Mouse (Mus musculus): Measurements from ENCODE around the gene Tenm2.

DNA sequence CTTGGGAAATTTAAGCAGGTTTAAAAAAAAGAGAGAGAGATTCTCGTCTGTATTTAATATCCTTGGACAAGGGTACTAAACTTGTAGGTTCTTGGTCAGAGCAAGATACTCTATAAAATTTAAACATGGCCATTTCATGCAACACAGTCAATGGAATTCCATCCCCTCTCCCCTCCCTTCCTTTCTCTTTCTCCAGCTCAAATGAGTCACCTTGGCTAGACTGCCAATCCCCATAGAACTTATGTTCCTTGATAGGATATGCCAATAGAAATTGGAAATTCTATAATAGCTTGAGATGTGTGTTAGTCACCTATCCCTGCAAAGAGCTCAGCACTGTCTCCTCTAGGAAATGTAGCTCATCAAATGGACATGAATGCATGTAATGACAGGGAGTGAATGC, 1031.9 kb downstream of the Tenm2 start:
- TF ChIP-seq POLR2A (IDR thresholded peaks at IDR 0.05; ENCODE audit: borderline replicate concordance, control insufficient read depth, low read depth, low read length) (no peak), CTCF (IDR thresholded peaks at IDR 0.05; ENCODE audit: control insufficient read depth, insufficient read depth, low read length) (no peak)

All from bone marrow, adult 2 months (tissue).